Mouse (Mus musculus): Measurements from ENCODE around the gene Nup107. TPM values are rescaled to one million over a fixed set of nuclear protein-coding genes. Genes with fewer than 3 reads are reported as not detected.

Nup107 gene
- polyA plus RNA-seq, 1 experiment from 2014 or later = 96.3 TPM

DNA sequence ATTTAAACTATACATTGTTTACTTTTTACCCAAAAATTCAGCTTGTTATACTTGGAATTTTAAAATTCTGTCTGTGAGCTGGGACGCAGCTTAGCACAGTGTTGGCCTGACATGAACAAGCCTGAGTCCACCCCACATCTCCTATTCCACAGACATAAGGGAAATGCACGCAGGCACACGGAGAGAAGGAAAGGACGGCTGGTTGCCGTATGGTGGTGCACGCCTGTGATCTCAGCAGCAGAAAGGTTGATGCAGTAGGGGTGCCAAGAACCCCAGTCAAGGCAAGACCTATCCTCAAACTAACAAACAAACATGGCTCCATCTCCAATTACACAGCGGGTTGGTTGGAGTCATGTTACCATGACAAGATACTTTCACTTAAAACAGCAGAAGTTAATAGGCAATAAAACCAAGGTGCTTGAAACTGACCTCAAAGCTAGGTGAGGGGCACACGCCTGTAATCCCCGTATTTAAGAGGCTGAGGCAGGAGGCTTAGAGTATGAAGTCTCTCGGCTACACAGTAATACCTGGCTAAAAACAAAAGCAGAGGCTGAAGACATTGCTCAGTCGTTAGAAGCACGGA is 14.1 kb downstream of the Nup107 start:
- no peak overlapping the region for H3K27ac ChIP-seq (ENCODE audit: low read depth)
- ATAC-seq (ENCODE audit: insufficient read depth) (no peak), DNase-seq (no peak)
- peaks cover 92% of the 10 kb centered on the region for H3K36me3 ChIP-seq (ENCODE audit: insufficient read depth)
- no peaks in the 10 kb centered on the region for H3K9me3 ChIP-seq (ENCODE audit: low read depth, low read length)
- 95% methylated on average over 12 of the region's 12 CpGs for WGBS
- no peaks in the 10 kb centered on the region for H3K27me3 ChIP-seq (ENCODE audit: insufficient read depth, low read length)
- H3K9ac ChIP-seq = no peak overlapping the region
- no peak overlapping the region for H3K4me2 ChIP-seq
- no peak for TF ChIP-seq CTCF (IDR thresholded peaks at IDR 0.05; ENCODE audit: low read depth)
- no peaks in the 10 kb centered on the region for H3K4me1 ChIP-seq (ENCODE audit: insufficient read depth)
- H3K4me3 ChIP-seq (ENCODE audit: low read depth, low read length) = no peak overlapping the region

DNA sequence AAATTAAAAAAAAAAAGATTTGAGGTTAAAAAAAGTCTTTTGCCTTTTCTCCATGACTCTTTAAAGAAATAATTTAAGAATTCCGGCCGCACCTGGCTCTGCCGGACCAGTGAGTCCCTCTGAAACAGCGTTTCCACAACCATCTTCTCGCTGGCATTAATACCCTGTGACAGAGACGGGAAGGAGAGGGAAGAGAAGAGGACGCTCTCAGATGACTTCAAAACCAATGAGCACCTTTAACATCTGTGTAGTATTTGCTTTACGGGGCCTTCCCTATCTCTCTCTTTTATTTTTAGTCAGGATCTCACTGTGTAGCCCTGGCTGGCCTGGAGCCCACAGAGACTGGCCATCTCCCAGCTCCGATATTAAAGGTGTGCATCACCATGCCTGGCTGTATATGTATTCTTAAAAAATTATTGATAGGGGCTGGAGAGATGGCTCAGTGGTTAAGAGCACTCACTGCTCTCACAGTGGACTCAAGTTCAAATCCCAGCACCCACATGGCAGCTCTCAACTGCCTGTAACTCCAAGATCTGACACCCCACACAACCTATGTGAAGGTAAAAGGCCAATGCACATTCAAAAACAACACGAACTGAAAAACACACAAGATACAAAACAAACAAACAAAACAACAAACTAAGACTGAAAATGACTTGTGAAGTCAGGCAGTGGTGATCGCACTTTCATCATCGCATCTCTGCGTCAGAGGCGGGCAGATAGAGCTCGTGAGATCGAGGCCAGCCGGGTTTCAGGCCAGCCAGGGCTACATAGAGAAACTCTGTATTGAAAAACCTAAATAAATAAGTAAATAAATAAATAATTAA is 14.8 kb downstream of the Nup107 start:
- no peak for TF ChIP-seq CTCF (IDR thresholded peaks at IDR 0.05; ENCODE audit: low read depth)
- Histone ChIP-seq H3K9ac (no peak overlapping the region), H3K36me3 (ENCODE audit: insufficient read depth) (peaks cover 93% of the 10 kb centered on the region), H3K4me2 (no peak overlapping the region), H3K4me3 (ENCODE audit: low read depth, low read length) (no peak overlapping the region), H3K27ac (ENCODE audit: low read depth) (no peak overlapping the region), H3K27me3 (ENCODE audit: insufficient read depth, low read length) (no peaks in the 10 kb centered on the region), H3K9me3 (ENCODE audit: low read depth, low read length) (no peaks in the 10 kb centered on the region), H3K4me1 (ENCODE audit: insufficient read depth) (no peaks in the 10 kb centered on the region)
- DNase-seq (no peak), ATAC-seq (ENCODE audit: insufficient read depth) (no peak)
- 93% methylated on average over 17 of the region's 17 CpGs for WGBS

DNA sequence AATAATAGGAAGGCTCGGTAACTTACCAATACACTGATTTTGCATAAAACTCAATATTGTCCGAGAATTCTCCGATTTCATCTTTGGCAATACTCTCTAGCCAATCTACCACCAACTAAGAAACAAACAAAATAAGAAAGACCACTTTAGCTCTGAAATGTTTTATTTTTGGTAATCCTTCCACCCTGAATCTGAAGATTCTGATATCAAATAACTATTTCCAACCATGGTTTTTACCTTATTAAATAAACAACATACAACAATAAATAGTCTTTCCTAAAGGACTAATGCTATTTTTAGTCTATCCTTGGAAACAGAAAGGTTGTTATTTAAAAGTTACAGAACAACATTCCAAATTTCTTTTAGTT is 15.4 kb downstream of the Nup107 start:
- H3K4me3 ChIP-seq (ENCODE audit: low read depth, low read length) = no peak overlapping the region
- no peaks in the 10 kb centered on the region for H3K27me3 ChIP-seq (ENCODE audit: insufficient read depth, low read length)
- peaks cover 93% of the 10 kb centered on the region for H3K36me3 ChIP-seq (ENCODE audit: insufficient read depth)
- H3K9me3 ChIP-seq (ENCODE audit: low read depth, low read length) = no peaks in the 10 kb centered on the region
- TF ChIP-seq CTCF (IDR thresholded peaks at IDR 0.05; ENCODE audit: low read depth) = no peak
- no peaks in the 10 kb centered on the region for H3K4me1 ChIP-seq (ENCODE audit: insufficient read depth)
- H3K9ac ChIP-seq = no peak overlapping the region
- H3K4me2 ChIP-seq = no peak overlapping the region
- H3K27ac ChIP-seq (ENCODE audit: low read depth) = no peak overlapping the region
- DNase-seq (no peak), ATAC-seq (ENCODE audit: insufficient read depth) (no peak)
- 92% methylated on average over 3 of the region's 3 CpGs for WGBS

DNA sequence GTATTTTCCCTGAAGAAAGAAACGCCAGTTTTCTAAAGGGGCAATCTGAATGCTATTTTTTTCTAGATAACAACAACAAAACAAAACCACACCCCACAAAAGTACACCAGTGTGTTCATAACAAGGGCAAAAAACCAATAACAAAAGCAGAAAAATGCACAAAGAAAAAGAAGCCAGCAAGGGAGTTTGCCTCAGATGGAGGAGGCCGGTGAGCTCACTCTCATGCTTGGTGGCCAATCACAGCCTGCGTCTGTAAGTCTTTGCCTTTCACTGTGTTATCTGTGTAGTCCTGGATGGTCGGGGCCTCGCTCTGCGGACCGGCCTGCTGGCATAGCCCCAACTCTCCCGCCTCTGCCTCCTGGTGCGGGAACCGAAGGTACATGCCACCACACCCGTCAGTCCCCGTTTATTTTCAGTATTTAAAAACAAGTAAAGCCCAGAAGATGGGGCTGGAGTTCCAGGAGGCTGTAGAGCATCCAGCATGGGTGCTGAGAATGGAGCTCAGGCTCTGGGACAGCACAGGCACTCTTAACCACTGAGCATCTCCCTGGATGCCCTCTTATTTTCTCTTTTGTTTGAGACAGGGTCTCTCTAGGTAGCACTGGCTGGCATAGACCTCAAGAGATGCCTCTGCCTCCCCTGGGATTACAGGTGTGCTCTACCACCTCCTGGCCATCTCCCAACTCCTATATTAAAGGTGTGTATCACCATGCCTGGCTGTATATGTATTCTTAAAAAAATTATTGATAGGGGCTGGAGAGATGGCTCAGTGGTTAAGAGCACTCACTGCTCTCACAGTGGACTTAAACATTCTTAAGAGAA is 16.0 kb downstream of the Nup107 start:
- DNase-seq (no peak), ATAC-seq (ENCODE audit: insufficient read depth) (no peak)
- WGBS = 88% methylated on average over 12 of the region's 12 CpGs
- TF ChIP-seq CTCF (IDR thresholded peaks at IDR 0.05; ENCODE audit: low read depth) = no peak
- Histone ChIP-seq H3K9ac (no peak overlapping the region), H3K4me3 (ENCODE audit: low read depth, low read length) (no peak overlapping the region), H3K27ac (ENCODE audit: low read depth) (no peak overlapping the region), H3K9me3 (ENCODE audit: low read depth, low read length) (no peaks in the 10 kb centered on the region), H3K4me1 (ENCODE audit: insufficient read depth) (no peaks in the 10 kb centered on the region), H3K27me3 (ENCODE audit: insufficient read depth, low read length) (no peaks in the 10 kb centered on the region), H3K4me2 (no peak overlapping the region), H3K36me3 (ENCODE audit: insufficient read depth) (peaks cover 91% of the 10 kb centered on the region)

DNA sequence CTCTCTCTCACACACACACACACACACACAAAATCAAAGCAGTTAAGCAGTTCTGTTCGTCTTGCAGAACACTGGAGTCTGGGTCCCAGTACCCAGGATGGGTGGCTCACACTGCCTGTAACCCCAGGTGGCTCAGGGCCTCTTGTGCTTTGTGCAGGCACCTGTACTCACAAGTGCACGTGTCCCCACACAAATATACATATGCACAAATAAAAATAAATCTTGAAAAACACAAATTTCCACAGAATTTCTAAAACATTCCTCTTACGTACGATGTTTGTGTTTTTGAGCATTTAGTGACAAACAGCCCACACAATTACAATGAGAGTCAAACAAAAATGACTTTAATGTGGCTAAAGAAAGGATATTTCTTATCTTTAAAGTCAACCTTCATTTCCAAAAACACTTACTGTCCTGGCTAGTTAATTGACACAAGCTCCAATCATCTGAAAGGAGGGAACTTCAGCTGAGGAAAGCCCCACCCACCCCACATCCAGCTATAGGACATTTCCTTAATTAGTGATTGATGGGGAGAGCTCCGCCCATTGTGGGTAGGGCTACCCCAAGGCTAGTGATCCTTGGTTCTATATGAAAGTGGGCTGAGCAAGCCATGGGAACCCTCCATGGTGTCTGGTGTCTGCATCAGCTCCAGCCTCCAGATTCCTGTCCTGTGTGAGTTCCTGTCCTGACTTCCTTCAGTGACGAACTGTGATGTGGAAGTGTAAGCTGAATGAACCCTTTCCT is 16.9 kb downstream of the Nup107 start:
- no peak for DNase-seq
- TF ChIP-seq CTCF (IDR thresholded peaks at IDR 0.05; ENCODE audit: low read depth) = no peak
- Histone ChIP-seq H3K36me3 (ENCODE audit: insufficient read depth) (peaks cover 91% of the 10 kb centered on the region), H3K9me3 (ENCODE audit: low read depth, low read length) (no peaks in the 10 kb centered on the region), H3K27ac (ENCODE audit: low read depth) (no peak overlapping the region), H3K4me3 (ENCODE audit: low read depth, low read length) (no peak overlapping the region), H3K4me2 (no peak overlapping the region), H3K27me3 (ENCODE audit: insufficient read depth, low read length) (no peaks in the 10 kb centered on the region), H3K9ac (no peak overlapping the region), H3K4me1 (ENCODE audit: insufficient read depth) (no peaks in the 10 kb centered on the region)
- 80% methylated on average over 6 of the region's 6 CpGs for WGBS
- ATAC-seq (ENCODE audit: insufficient read depth) = no peak

DNA sequence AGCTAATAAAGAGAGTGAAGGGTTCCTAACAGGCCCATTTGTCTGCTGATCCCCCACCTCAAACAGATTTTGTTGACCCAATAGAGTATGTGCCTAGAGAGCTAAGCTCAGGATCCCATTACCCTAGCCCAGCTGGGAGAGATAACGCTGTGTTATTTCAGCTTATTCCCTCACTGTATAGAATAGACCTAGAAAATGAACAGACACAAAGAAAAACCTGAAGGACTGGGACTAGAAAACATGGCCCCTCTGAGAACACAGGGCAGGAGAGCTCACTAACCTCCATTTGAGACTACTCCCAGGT is 17.7 kb downstream of the Nup107 start:
- WGBS = 100% methylated on average over 1 of the region's 1 CpGs
- no peak for ATAC-seq (ENCODE audit: insufficient read depth)
- Histone ChIP-seq H3K4me3 (ENCODE audit: low read depth, low read length) (no peak overlapping the region), H3K4me1 (ENCODE audit: insufficient read depth) (no peaks in the 10 kb centered on the region), H3K27ac (ENCODE audit: low read depth) (no peak overlapping the region), H3K9me3 (ENCODE audit: low read depth, low read length) (no peaks in the 10 kb centered on the region), H3K4me2 (no peak overlapping the region), H3K9ac (no peak overlapping the region), H3K36me3 (ENCODE audit: insufficient read depth) (peaks cover 93% of the 10 kb centered on the region), H3K27me3 (ENCODE audit: insufficient read depth, low read length) (no peaks in the 10 kb centered on the region)
- DNase-seq = no peak
- TF ChIP-seq CTCF (IDR thresholded peaks at IDR 0.05; ENCODE audit: low read depth) = no peak

Measured in lung, embryonic 14.5 days (tissue).